Mouse (Mus musculus) E14TG2a.4 (cell line): ENCODE data around the gene Atf6b.

ENCODE experiments used
- CTCF ChIP-seq: conservative IDR thresholded peaks from 2 replicates; pipeline ENCODE4 v1.5.1; 2014; ENCODE audit warnings: low read length
- NANOG ChIP-seq: IDR thresholded peaks from 2 replicates; pipeline ENCODE4 v1.6.1; 2014; ENCODE audit warnings: borderline replicate concordance, low read length, mixed read lengths
- POU5F1 ChIP-seq: IDR thresholded peaks from 2 replicates; pipeline ENCODE4 v1.6.1; 2014; ENCODE audit warnings: low read length, borderline replicate concordance

GRCm38 (mm10) chr17:34644608-34645007, 2.3 kb upstream of the Atf6b start, which contains the start of gene Fkbpl:
- TF ChIP-seq CTCF (no peak), POU5F1 (no peak), NANOG (no peak)
